Mouse (Mus musculus): ENCODE measurements around the gene Agl. TPM values are rescaled to one million over a fixed set of nuclear protein-coding genes. Genes with fewer than 3 reads are reported as not detected.

Agl gene
- polyA plus RNA-seq, 1 experiment, result 20.8 TPM

- 44% methylated on average over 2 of the region's 2 CpGs for WGBS
- TF ChIP-seq POLR2A (IDR thresholded peaks at IDR 0.05; ENCODE audit: borderline replicate concordance, insufficient read depth, low read length), result no peak
- TF ChIP-seq CTCF (IDR thresholded peaks at IDR 0.05; ENCODE audit: borderline replicate concordance, insufficient read depth, low read depth, low read length), result no peak
- H3K27ac ChIP-seq (ENCODE audit: insufficient read depth, low read length), result no peak overlapping the region
Observed at GRCm38 (mm10) chr3:116729483-116730174, 78.3 kb downstream of the Agl start.

DNA sequence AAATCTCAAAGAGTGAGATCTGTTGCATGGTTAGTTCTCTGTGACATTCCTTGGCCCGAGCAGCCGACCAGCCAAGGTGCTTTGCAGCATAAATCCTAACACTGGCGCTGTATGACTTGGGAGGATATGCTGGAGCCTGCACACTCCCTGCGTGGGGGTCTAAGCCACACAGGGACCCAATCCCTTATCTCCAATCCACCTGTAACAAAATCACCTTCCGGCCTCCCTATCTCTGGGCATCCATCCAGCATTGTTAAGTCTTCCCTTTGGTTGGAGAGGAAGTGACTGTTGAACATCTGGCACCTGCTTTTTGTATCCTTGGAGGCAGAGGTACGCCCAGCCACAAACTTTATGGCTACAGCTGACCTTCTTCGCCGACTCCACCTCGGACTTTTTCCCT is 81.2 kb downstream of the Agl start:
- no peak for DNase-seq
- Histone ChIP-seq H3K27ac (ENCODE audit: insufficient read depth, low read length) (no peak overlapping the region), H3K4me1 (ENCODE audit: control insufficient read depth, insufficient read depth, low read length) (no peaks in the 10 kb centered on the region), H3K4me3 (replicated peaks; ENCODE audit: insufficient read depth, low read depth, low read length) (no peak overlapping the region), H3K27me3 (ENCODE audit: control insufficient read depth, insufficient read depth, low read length) (no peaks in the 10 kb centered on the region)
- TF ChIP-seq POLR2A (IDR thresholded peaks at IDR 0.05; ENCODE audit: borderline replicate concordance, insufficient read depth, low read length), result no peak
- TF ChIP-seq CTCF (IDR thresholded peaks at IDR 0.05; ENCODE audit: borderline replicate concordance, insufficient read depth, low read depth, low read length), result no peak
- 63% methylated on average over 9 of the region's 9 CpGs for WGBS

More at GRCm38 (mm10) chr3:116729483-116730174, 78.3 kb downstream of the Agl start:
- H3K4me1 ChIP-seq (ENCODE audit: control insufficient read depth, insufficient read depth, low read length), result no peaks in the 10 kb centered on the region
- no peak overlapping the region for H3K4me3 ChIP-seq (replicated peaks; ENCODE audit: insufficient read depth, low read depth, low read length)
- no peaks in the 10 kb centered on the region for H3K27me3 ChIP-seq (ENCODE audit: control insufficient read depth, insufficient read depth, low read length)
- DNase-seq, result no peak

GRCm38 (mm10) chr3:116723496-116724481 is 84.2 kb downstream of the Agl start:
- H3K27me3 ChIP-seq (ENCODE audit: control insufficient read depth, insufficient read depth, low read length), result no peaks in the 10 kb centered on the region
- TF ChIP-seq POLR2A (IDR thresholded peaks at IDR 0.05; ENCODE audit: borderline replicate concordance, insufficient read depth, low read length), result no peak
- TF ChIP-seq CTCF (IDR thresholded peaks at IDR 0.05; ENCODE audit: borderline replicate concordance, insufficient read depth, low read depth, low read length), result no peak
- 52% methylated on average over 10 of the region's 10 CpGs for WGBS

DNA sequence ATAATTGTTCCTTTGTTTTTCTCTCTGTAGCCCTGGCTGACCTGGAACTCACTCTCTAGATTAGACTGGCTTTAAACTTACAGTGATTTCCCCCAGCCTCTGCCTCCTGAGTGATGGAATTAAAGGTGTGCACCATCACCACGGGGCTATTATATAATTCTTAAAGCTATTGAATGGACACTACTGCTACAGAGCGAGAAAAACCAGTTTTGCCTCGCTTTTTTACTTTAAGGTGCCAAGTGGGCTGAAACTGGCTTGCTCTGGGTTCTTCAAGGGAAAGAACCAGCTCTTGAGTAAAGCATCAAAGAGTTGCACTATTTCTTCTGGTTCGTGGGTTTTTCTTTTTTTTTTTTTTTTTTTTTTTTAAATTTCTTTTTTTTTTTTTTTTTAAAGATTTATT is 85.0 kb downstream of the Agl start:
- no peak for TF ChIP-seq CTCF (IDR thresholded peaks at IDR 0.05; ENCODE audit: borderline replicate concordance, insufficient read depth, low read depth, low read length)
- Histone ChIP-seq H3K4me3 (replicated peaks; ENCODE audit: insufficient read depth, low read depth, low read length) (no peak overlapping the region), H3K27ac (ENCODE audit: insufficient read depth, low read length) (no peak overlapping the region), H3K27me3 (ENCODE audit: control insufficient read depth, insufficient read depth, low read length) (no peaks in the 10 kb centered on the region), H3K4me1 (ENCODE audit: control insufficient read depth, insufficient read depth, low read length) (no peaks in the 10 kb centered on the region)
- DNase-seq, result no peak
- 79% methylated on average over 4 of the region's 4 CpGs for WGBS

More at GRCm38 (mm10) chr3:116723496-116724481, 84.2 kb downstream of the Agl start:
- no peaks in the 10 kb centered on the region for H3K4me1 ChIP-seq (ENCODE audit: control insufficient read depth, insufficient read depth, low read length)
- no peak overlapping the region for H3K27ac ChIP-seq (ENCODE audit: insufficient read depth, low read length)
- no peak for DNase-seq
- H3K4me3 ChIP-seq (replicated peaks; ENCODE audit: insufficient read depth, low read depth, low read length), result no peak overlapping the region

- no peak overlapping the region for H3K27ac ChIP-seq (ENCODE audit: insufficient read depth, low read length)
- H3K27me3 ChIP-seq (ENCODE audit: control insufficient read depth, insufficient read depth, low read length), result no peaks in the 10 kb centered on the region
- 74% methylated on average over 3 of the region's 3 CpGs for WGBS
- no peak for DNase-seq
- TF ChIP-seq CTCF (IDR thresholded peaks at IDR 0.05; ENCODE audit: borderline replicate concordance, insufficient read depth, low read depth, low read length), result no peak
- TF ChIP-seq POLR2A (IDR thresholded peaks at IDR 0.05; ENCODE audit: borderline replicate concordance, insufficient read depth, low read length), result no peak
- H3K4me3 ChIP-seq (replicated peaks; ENCODE audit: insufficient read depth, low read depth, low read length), result no peak overlapping the region
- no peaks in the 10 kb centered on the region for H3K4me1 ChIP-seq (ENCODE audit: control insufficient read depth, insufficient read depth, low read length)
Observed at GRCm38 (mm10) chr3:116718951-116719350, 89.0 kb downstream of the Agl start.

- no peaks in the 10 kb centered on the region for H3K27me3 ChIP-seq (ENCODE audit: control insufficient read depth, insufficient read depth, low read length)
- peaks cover 3% of the 10 kb centered on the region; the same call in 1 of the 2 replicates for H3K4me1 ChIP-seq (ENCODE audit: control insufficient read depth, insufficient read depth, low read length)
- 41% methylated on average over 5 of the region's 5 CpGs for WGBS
- DNase-seq, result no peak
- no peak overlapping the region for H3K27ac ChIP-seq (ENCODE audit: insufficient read depth, low read length)
- TF ChIP-seq CTCF (IDR thresholded peaks at IDR 0.05; ENCODE audit: borderline replicate concordance, insufficient read depth, low read depth, low read length), result no peak
- no peak for TF ChIP-seq POLR2A (IDR thresholded peaks at IDR 0.05; ENCODE audit: borderline replicate concordance, insufficient read depth, low read length)
- peak overlapping the region; percentile 92 for H3K4me3 ChIP-seq (replicated peaks; ENCODE audit: insufficient read depth, low read depth, low read length)
Observed at GRCm38 (mm10) chr3:116713031-116713430, 94.9 kb downstream of the Agl start.

DNA sequence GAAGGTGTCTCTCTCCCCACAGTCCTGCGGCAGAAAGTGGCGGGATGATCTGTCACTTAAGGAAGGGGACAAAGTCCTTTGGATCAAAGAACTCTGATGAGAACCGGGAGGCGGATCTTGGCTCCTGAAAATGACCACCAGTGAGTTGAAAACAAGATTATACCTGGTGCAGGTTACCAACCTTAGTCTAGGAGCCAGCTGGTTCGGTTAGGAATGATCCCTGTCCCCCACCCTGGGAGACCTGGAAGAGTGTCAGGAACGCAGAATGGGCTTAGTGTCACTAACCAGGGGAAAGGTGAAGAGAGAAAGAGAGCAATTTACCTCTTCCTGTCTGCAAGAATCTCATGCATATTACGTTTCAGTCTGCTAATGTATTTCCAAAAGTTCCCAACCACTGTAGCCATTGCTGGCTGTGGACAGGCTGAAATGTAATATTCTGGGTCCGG is 95.5 kb downstream of the Agl start, which contains the start of gene Slc35a3:
Slc35a3 (minus strand) TSS at position 396 of the 446 bp plus-strand sequence.
- peak within 1 kb of the TSS; percentile 77 for H3K27ac ChIP-seq (ENCODE audit: insufficient read depth, low read length)
- WGBS, result 4% methylated on average over 8 of the region's 8 CpGs

More for the DNA sequence above, 95.5 kb downstream of the Agl start, which contains the start of gene Slc35a3:
- DNase-seq, result no peak
- Histone ChIP-seq H3K4me1 (ENCODE audit: control insufficient read depth, insufficient read depth, low read length) (peaks cover 3% of the 10 kb centered on the region; the same call in 1 of the 2 replicates), H3K27me3 (ENCODE audit: control insufficient read depth, insufficient read depth, low read length) (no peaks in the 10 kb centered on the region), H3K4me3 (replicated peaks; ENCODE audit: insufficient read depth, low read depth, low read length) (peak within 1 kb of the TSS; percentile 92)
- TF ChIP-seq CTCF (IDR thresholded peaks at IDR 0.05; ENCODE audit: borderline replicate concordance, insufficient read depth, low read depth, low read length), result no peak
- no peak for TF ChIP-seq POLR2A (IDR thresholded peaks at IDR 0.05; ENCODE audit: borderline replicate concordance, insufficient read depth, low read length)

Measured in cerebellum, adult 2 months (tissue).